Mouse (Mus musculus) stomach, embryonic 14.5 days (tissue): ENCODE data around the gene Gm26558. TPM values are rescaled to one million over a fixed set of nuclear protein-coding genes. Genes with fewer than 3 reads are reported as not detected.
A peak's percentile ranks its signal among the peaks of the same experiment; 100 is the strongest.

Experiments
- ATAC-seq: fragments of 200-750 bp; cut with Nextera tagmentation; 2 replicates; pipeline ENCODE4 v1.8.0; 2017; ENCODE audit warnings: low read depth, moderate TSS enrichment; ENCODE audit not compliant: insufficient number of reproducible peaks, insufficient read depth, low FRiP score
- H3K27ac ChIP-seq: fragments of 300-500 bp; sonication (generic); 2 replicates; pipeline ENCODE4 v1.5.1; 2014; ENCODE audit warnings: mild to moderate bottlenecking, low read length, moderate library complexity, mixed read lengths
- H3K27me3 ChIP-seq: fragments of 300-500 bp; sonication (generic); 2 replicates; pipeline ENCODE4 v1.6.1; 2014; ENCODE audit warnings: low read length, control low read depth, mixed read lengths; ENCODE audit not compliant: control insufficient read depth, insufficient read depth
- H3K36me3 ChIP-seq: fragments of 300-500 bp; sonication (generic); 2 replicates; pipeline ENCODE4 v1.6.1; 2014; ENCODE audit warnings: mild to moderate bottlenecking, control low read depth, low read length, moderate library complexity, mixed read lengths; ENCODE audit not compliant: control insufficient read depth, insufficient read depth
- H3K4me1 ChIP-seq: fragments of 300-500 bp; sonication (generic); 2 replicates; pipeline ENCODE4 v1.6.1; 2014; ENCODE audit warnings: low read length, control low read depth, mixed read lengths; ENCODE audit not compliant: control insufficient read depth, insufficient read depth
- H3K4me2 ChIP-seq: fragments of 300-500 bp; sonication (generic); replicated peaks from 2 replicates; pipeline ENCODE4 v1.6.1; 2014; ENCODE audit warnings: low read depth, low read length, control low read depth
- H3K4me3 ChIP-seq: fragments of 300-500 bp; sonication (generic); 2 replicates; pipeline ENCODE4 v1.5.1; 2014; ENCODE audit warnings: low read depth, low read length, control low read depth
- H3K9ac ChIP-seq: fragments of 300-500 bp; sonication (generic); replicated peaks from 2 replicates; pipeline ENCODE4 v1.6.1; 2014; ENCODE audit warnings: low read depth, mild to moderate bottlenecking, control low read depth, low read length, moderate library complexity, mixed read lengths
- H3K9me3 ChIP-seq: fragments of 300-500 bp; sonication (generic); 2 replicates; pipeline ENCODE4 v1.6.1; 2016; ENCODE audit warnings: low read depth, low read length, control low read depth; ENCODE audit not compliant: control insufficient read depth
- WGBS: fragments of 180-500 bp; shearing (Covaris S2); extraction: QIAGEN DNeasy Blood & Tissue Kit; methylation state at CpG from one replicate; pipeline ENCODE4 v1.1.7; 2014; 5-methylcytosine and 5-hydroxymethylcytosine counted together
- polyA plus RNA-seq: library from polyadenylated mRNA; unstranded; fragments of >200 nt; fragmentation: Nextera tagmentation; extraction: Ambion mirVana; gene quantifications from 2 replicates; pipeline ENCODE4 v1.2.1, GENCODE M21; 2014

The Gm26558 gene
- polyA plus RNA-seq, 1 experiment from 2014 or later: 6.1 TPM

DNA sequence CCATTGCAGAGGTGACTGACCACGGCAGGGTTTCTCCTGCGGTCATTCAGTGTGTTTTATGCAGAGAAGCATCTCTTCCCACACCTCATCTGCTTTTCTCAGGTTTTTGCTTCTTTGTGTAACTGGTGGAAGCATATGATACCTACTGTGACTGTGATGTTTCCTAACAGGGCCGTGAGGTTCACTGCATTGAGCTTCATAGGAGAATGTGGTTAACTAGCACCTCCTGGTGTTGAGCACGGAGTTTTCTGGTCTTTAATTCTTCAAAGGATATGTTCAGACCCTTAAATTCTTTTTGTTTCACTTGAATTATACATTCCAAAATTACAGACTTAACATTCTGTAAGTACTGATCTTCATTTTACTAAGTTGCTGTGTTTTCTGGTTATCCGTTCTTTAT lies 1.9 kb upstream of the Gm26558 start:
- no peak overlapping the region for H3K4me2 ChIP-seq
- peaks cover 15% of the 10 kb centered on the region for H3K4me1 ChIP-seq
- no peak for ATAC-seq
- no peaks in the 10 kb centered on the region for H3K27me3 ChIP-seq
- no peak overlapping the region for H3K27ac ChIP-seq
- no peaks in the 10 kb centered on the region for H3K36me3 ChIP-seq
- 80% methylated on average over 5 of the region's 5 CpGs for WGBS
- no peaks in the 10 kb centered on the region for H3K9me3 ChIP-seq
- no peak overlapping the region for H3K9ac ChIP-seq
- no peak overlapping the region for H3K4me3 ChIP-seq

DNA sequence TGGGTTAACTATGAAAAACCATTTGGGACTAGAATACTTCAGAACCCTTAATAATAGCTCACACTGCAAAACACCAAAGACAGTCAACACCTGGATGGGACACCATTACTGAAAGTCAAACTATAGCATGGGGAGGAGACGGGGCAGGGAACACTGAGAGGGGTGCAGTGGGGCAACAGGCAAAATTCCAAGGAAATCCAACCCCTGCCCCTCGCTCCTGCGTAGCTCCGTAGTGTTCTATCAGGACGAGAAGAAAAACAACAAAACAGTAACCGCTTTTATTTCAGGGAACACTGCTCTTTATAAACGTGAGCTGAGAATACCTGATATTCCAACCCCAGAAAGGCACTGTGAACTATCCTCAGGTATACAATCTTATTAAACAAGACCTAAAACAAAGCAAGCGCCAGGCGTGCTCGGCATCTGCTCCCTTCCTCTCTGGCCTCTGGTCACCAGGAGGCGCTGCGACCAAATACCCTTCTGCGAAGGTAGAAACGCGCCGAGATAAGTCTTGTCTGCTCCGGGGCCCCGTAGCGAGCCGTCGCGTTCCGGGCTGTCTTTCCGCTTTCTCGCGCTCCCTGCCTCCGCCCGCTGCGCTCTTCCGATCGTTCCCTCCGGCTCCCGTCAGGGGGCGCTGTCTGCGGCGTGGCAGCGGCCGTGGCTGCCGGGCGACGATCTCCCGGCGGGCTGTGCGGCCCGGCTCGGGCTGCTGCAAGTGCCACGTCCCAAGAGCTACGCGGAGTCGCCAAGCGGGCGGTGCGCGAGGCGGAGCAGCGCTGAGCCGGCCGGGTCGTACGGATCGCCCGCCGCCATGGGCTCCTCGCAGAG lies 807 bp downstream of the Gm26558 start, which contains the start of gene Gorasp2:
Gorasp2 (plus strand) TSS at position 690 of the 828 bp plus-strand sequence.
- 1% methylated on average over 61 of the region's 64 CpGs for WGBS
- ATAC-seq: peak; percentile 95
- Histone ChIP-seq H3K27me3 (no peaks in the 10 kb centered on the region), H3K36me3 (no peaks in the 10 kb centered on the region), H3K4me1 (peaks cover 15% of the 10 kb centered on the region), H3K27ac (peak within 1 kb of the TSS; percentile 93), H3K4me2 (peak within 1 kb of the TSS; percentile 92), H3K9ac (peak within 1 kb of the TSS; percentile 95), H3K9me3 (no peaks in the 10 kb centered on the region), H3K4me3 (peak within 1 kb of the TSS; percentile 98)

- no peak overlapping the region for H3K9ac ChIP-seq
- no peaks in the 10 kb centered on the region for H3K36me3 ChIP-seq
- no peaks in the 10 kb centered on the region for H3K9me3 ChIP-seq
- no peak overlapping the region for H3K4me3 ChIP-seq
- H3K4me2 ChIP-seq: no peak overlapping the region
- no peaks in the 10 kb centered on the region for H3K27me3 ChIP-seq
- H3K27ac ChIP-seq: no peak overlapping the region
- ATAC-seq: no peak
- H3K4me1 ChIP-seq: no peaks in the 10 kb centered on the region
- 70% methylated on average over 7 of the region's 7 CpGs for WGBS
These were observed 4.8 kb downstream of the Gm26558 start for GRCm38 (mm10) chr2:70657083-70657482.

GRCm38 (mm10) chr2:70651820-70652219 lies 10.1 kb downstream of the Gm26558 start:
- Histone ChIP-seq H3K36me3 (no peaks in the 10 kb centered on the region), H3K4me2 (no peak overlapping the region), H3K9ac (no peak overlapping the region), H3K4me1 (no peaks in the 10 kb centered on the region), H3K27me3 (no peaks in the 10 kb centered on the region), H3K27ac (no peak overlapping the region), H3K9me3 (no peaks in the 10 kb centered on the region), H3K4me3 (no peak overlapping the region)
- ATAC-seq: no peak
- WGBS: 33% methylated on average over 6 of the region's 6 CpGs

- 92% methylated on average over 4 of the region's 4 CpGs for WGBS
These were observed 12.4 kb downstream of the Gm26558 start for GRCm38 (mm10) chr2:70649471-70649870.

DNA sequence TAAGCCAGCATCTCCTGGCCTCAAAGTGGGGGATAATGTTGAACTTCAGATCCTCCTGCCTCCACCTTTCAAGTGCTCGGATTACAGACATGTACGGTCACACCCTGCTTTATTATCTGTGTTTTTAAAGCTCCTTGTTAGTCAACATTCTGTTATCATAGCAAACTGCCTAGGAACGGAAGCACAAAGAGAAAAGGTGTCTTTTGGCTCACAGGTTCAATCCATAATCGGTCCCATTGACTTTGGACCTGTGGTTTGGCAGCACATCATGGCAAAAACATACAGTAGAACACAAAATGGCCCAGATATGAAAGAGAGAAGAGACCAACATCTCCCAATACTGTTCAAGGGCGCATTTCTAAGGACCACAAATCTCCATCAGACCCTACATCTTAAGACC lies 13.6 kb downstream of the Gm26558 start:
- whole genome bisulfite sequencing: 84% methylated on average over 5 of the region's 5 CpGs
- no peak for ATAC-seq

More at GRCm38 (mm10) chr2:70649471-70649870, 12.4 kb downstream of the Gm26558 start:
- no peak overlapping the region for H3K9ac ChIP-seq
- no peak overlapping the region for H3K4me2 ChIP-seq
- H3K27ac ChIP-seq: no peak overlapping the region
- no peaks in the 10 kb centered on the region for H3K9me3 ChIP-seq
- ATAC-seq: no peak
- H3K4me1 ChIP-seq: no peaks in the 10 kb centered on the region
- no peaks in the 10 kb centered on the region for H3K36me3 ChIP-seq
- no peaks in the 10 kb centered on the region for H3K27me3 ChIP-seq
- no peak overlapping the region for H3K4me3 ChIP-seq

DNA sequence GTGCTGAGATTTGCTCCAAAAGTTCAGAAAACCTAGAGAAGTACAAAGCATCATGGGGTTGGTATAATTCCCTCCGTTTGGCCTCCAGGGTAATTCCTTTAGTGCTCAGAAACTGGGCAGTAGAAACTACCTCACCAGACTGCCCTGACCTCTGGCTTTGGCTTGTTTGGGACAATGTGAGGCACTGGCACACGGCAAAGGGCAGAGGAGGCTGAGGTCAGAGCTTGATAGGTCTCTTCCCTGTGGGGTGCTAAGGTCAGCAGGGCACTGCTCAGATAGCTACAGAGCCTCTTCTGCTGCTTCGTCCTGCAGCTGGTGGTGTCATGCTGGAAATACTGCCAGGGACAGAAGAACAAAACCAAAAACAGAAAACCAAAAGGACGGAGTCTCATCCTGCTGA lies 14.2 kb downstream of the Gm26558 start:
- Histone ChIP-seq H3K27ac (no peak overlapping the region), H3K4me2 (no peak overlapping the region), H3K36me3 (no peaks in the 10 kb centered on the region), H3K9me3 (no peaks in the 10 kb centered on the region), H3K4me3 (no peak overlapping the region), H3K9ac (no peak overlapping the region), H3K4me1 (no peaks in the 10 kb centered on the region), H3K27me3 (no peaks in the 10 kb centered on the region)
- 52% methylated on average over 4 of the region's 4 CpGs for WGBS
- ATAC-seq: no peak

More for the DNA sequence above, 13.6 kb downstream of the Gm26558 start:
- Histone ChIP-seq H3K4me1 (no peaks in the 10 kb centered on the region), H3K4me3 (no peak overlapping the region), H3K27me3 (no peaks in the 10 kb centered on the region), H3K4me2 (no peak overlapping the region), H3K27ac (no peak overlapping the region), H3K9me3 (no peaks in the 10 kb centered on the region), H3K9ac (no peak overlapping the region), H3K36me3 (no peaks in the 10 kb centered on the region)

DNA sequence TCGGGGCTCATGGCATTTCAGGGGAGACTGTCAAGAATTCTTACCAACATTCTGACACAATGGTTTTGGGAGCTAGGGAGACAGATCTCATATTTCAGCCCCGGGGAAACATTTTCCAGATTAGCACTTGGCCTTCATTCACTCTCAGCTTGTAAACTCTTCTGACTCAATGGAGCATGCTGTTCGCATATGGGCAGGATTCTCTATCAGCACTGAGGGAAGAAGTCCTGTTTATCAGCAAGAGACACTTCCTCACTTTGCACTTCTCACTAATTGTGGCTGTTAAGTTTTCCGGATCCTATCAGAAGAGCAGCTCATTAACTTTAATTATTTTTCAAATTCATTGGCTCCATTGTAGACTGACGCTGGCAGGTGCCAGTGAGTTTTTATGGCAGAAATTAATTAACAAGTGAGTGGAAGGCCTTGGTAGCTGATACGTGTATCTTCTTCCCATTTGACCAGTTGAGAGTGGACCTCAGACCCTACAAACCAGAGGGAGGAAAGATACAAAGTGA lies 16.6 kb downstream of the Gm26558 start:
- no peaks in the 10 kb centered on the region for H3K4me1 ChIP-seq
- no peak for ATAC-seq
- H3K27ac ChIP-seq: no peak overlapping the region
- no peaks in the 10 kb centered on the region for H3K9me3 ChIP-seq
- 81% methylated on average over 6 of the region's 6 CpGs for WGBS
- H3K36me3 ChIP-seq: no peaks in the 10 kb centered on the region
- no peaks in the 10 kb centered on the region for H3K27me3 ChIP-seq
- H3K9ac ChIP-seq: no peak overlapping the region
- no peak overlapping the region for H3K4me2 ChIP-seq
- H3K4me3 ChIP-seq: no peak overlapping the region
